Mouse (Mus musculus) cortical plate, adult 2 months (tissue): Measurements from ENCODE around the gene Hps5.

Source experiments
- CTCF ChIP-seq: fragments of 200-500 bp; IDR thresholded peaks from 2 replicates; pipeline ENCODE4 v1.5.1; 2011; ENCODE audit warnings: mild to moderate bottlenecking, control low read depth, low read length; ENCODE audit not compliant: insufficient read depth; ENCODE audit errors: extremely low read depth
- POLR2A ChIP-seq: fragments of 200-500 bp; IDR thresholded peaks from 2 replicates; pipeline ENCODE4 v1.6.1; 2011; ENCODE audit warnings: mild to moderate bottlenecking, low read length, control low read depth; ENCODE audit not compliant: insufficient read depth; ENCODE audit errors: extremely low read depth

DNA sequence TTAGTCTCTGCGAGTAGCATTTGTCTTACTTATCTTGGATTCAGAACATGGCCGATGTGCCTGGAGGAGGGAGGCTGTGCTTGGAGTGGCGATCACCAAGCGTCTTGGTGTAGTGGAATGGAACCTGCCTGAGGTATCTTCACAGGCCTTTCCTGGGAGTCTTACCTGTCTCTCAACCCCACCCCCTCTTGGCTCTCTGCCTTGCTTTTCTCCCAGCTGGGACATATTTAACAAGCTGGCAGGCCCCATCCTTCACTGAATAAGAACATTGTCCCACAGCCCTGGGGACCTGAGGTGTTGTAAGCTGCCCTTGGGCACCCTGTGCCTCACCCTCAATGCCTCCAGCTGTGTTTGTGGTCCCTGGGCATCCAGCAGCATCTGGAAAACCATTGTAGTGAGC is 47.7 kb upstream of the Hps5 start:
- no peak for TF ChIP-seq POLR2A
- no peak for TF ChIP-seq CTCF
